Mouse (Mus musculus) embryonic facial prominence, embryonic 10.5 days (tissue): ENCODE data around the gene Sh2d3c. TPM values are rescaled to one million over a fixed set of nuclear protein-coding genes. Genes with fewer than 3 reads are reported as not detected.
A peak's percentile ranks its signal among the peaks of the same experiment; 100 is the strongest.

Experiments used
- DNase-seq: peaks from one replicate; pipeline ENCODE4 v3.0.0-alpha.2; 2017; ENCODE audit warnings: low spot score
- H3K27ac ChIP-seq: fragments of 300-500 bp; sonication (generic); replicated peaks from 2 replicates; pipeline ENCODE4 v1.5.1; 2016; ENCODE audit warnings: mild to moderate bottlenecking
- H3K27me3 ChIP-seq: fragments of 300-500 bp; sonication (generic); replicated peaks from 2 replicates; pipeline ENCODE4 v1.6.1; 2016; ENCODE audit warnings: low read depth, mild to moderate bottlenecking; ENCODE audit not compliant: poor library complexity, severe bottlenecking
- H3K36me3 ChIP-seq: fragments of 300-500 bp; sonication (generic); replicated peaks from 2 replicates; pipeline ENCODE4 v1.6.1; 2016; ENCODE audit warnings: mild to moderate bottlenecking, moderate library complexity
- H3K4me1 ChIP-seq: fragments of 300-500 bp; sonication (generic); 2 replicates; pipeline ENCODE4 v1.6.1; 2016
- H3K4me3 ChIP-seq: fragments of 300-500 bp; sonication (generic); 2 replicates; pipeline ENCODE4 v1.5.1; 2016; ENCODE audit warnings: mild to moderate bottlenecking, moderate library complexity
- H3K9me3 ChIP-seq: fragments of 300-500 bp; sonication (generic); 2 replicates; pipeline ENCODE4 v1.6.1; 2016; ENCODE audit warnings: mild to moderate bottlenecking
- WGBS: fragments of 180-500 bp; shearing (Covaris S2); methylation state at CpG from one replicate; pipeline ENCODE4 v1.1.7; 2016; 5-methylcytosine and 5-hydroxymethylcytosine counted together
- polyA plus RNA-seq: library from polyadenylated mRNA; unstranded; fragments of >200 nt; fragmentation: Nextera tagmentation; extraction: Ambion mirVana; gene quantifications from 2 replicates; pipeline ENCODE4 v1.2.1, GENCODE M21; 2016

Gene Sh2d3c
- polyA plus RNA-seq, 1 experiment from 2014 or later, result 27.1 TPM

DNA sequence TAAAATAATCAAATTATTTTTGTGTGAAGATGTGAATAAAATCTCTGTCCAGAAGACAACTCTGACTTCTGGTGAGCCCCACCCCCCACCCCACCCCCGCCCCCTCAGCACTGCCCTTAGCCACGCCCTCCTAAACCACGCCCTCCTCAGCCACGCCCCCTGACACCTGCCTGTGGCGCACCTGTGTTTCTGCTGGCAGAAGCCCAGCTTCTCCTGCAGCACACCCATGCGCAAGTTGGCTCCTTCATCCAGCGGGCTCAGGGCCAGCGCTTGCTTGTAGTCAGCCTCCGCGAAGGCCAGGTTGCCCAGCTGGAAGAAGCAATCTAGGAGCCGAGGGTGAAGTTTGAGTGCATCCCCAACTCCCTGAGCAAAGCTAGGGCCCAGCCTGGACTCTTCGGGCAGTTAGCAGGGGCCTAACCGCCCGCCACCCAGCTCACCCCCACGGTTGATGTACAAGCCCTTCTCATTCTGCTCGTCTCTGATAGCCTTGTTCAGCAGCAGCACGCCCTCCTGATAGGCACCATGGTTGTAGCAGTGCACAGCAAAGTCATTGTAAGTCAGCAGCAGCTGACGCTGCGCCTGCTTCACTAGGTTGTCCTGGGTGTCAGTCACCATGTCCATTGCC is 47.9 kb downstream of the Sh2d3c start:
- peak; percentile 38 for DNase-seq
- H3K36me3 ChIP-seq, result no peaks in the 10 kb centered on the region
- H3K9me3 ChIP-seq, result no peaks in the 10 kb centered on the region
- WGBS, result 53% methylated on average over 19 of the region's 19 CpGs
- H3K4me1 ChIP-seq, result peaks cover 54% of the 10 kb centered on the region
- H3K27me3 ChIP-seq, result 0 out of 2 replicates have a peak, but pooled peaks cover 10% of the 10 kb centered on the region
- H3K27ac ChIP-seq, result no peak overlapping the region
- H3K4me3 ChIP-seq, result 0 out of 2 replicates have a peak overlapping the region, but pooled peaks have one; percentile 21

DNA sequence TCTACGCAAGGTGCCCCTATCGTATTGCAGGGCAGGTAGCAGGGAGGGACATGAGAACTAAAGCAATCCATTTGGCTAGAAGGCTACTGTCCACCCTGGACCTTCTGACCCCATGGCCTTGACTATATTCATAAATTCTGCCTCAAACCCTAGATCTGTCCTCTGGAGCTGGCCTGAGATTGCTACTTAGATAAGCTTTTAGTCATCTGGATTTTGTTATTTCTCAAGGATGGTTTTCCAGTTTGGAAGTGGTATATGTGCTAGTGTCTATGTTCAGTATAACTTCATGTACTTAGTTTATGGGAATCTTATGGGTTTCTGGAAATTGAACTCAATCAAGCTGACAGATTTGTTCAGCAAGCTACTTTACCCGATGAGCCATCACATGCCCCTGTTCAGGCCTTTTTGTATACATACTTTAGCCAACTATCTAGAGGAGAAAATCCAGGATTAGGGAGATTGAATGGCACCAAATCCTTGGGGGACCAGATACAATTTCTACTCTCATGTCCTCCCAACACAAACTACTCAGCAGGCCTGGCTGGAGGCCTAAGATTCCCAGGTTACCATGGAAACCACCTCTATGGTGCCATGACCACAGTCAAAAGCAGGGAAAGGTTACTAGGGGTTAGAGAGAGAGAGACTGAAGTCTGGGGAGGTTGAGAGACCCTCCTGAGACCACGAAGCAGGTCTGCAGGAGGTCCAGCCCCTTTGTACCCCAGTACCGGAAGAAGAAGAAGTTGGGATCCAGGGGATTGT is 48.7 kb downstream of the Sh2d3c start:
- H3K4me1 ChIP-seq, result peaks cover 55% of the 10 kb centered on the region
- H3K4me3 ChIP-seq, result no peak overlapping the region
- H3K9me3 ChIP-seq, result no peaks in the 10 kb centered on the region
- 0 out of 2 replicates have a peak, but pooled peaks cover 12% of the 10 kb centered on the region for H3K27me3 ChIP-seq
- H3K27ac ChIP-seq, result no peak overlapping the region
- no peaks in the 10 kb centered on the region for H3K36me3 ChIP-seq
- DNase-seq, result no peak
- 74% methylated on average over 5 of the region's 5 CpGs for WGBS

- Histone ChIP-seq H3K9me3 (no peaks in the 10 kb centered on the region), H3K4me3 (no peak overlapping the region; the same call in 1 of the 2 replicates), H3K27ac (no peak overlapping the region), H3K27me3 (peaks cover 21% of the 10 kb centered on the region), H3K4me1 (peaks cover 73% of the 10 kb centered on the region), H3K36me3 (no peaks in the 10 kb centered on the region)
- DNase-seq, result no peak
- 19% methylated on average over 12 of the region's 12 CpGs for WGBS
Measured at GRCm38 (mm10) chr2:32771886-32772285, 51.0 kb downstream of the Sh2d3c start.

DNA sequence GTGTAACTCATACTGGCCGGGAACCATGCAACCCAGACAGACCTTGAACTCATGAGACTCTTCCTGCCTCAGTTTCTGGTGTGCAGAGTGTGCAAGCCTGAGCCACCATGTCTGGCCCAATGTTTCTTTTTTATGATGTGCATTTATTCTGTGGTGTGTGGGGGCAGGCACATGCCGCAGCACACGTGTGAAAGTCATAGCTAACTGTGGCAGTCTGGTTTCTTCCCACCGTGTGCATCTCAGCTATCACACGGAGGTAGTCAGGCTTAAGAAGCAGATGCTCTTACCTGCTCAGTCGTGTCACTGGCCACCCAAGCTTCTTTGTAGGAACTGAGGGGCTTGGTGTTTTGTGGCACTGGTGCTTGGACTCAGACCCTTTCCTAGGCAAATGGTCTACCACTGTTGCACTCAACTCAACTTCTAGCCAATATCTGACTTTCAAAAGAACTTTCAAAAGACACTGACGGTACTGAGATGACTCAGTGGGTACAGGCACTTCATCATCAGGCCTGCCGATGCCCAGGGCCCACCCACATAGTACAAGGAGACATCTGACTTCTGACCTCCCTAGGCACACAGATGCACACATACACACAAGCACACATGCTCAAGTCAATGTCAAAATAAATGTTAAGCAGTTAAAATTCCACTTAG is 51.9 kb downstream of the Sh2d3c start:
- no peaks in the 10 kb centered on the region for H3K9me3 ChIP-seq
- DNase-seq, result no peak
- 84% methylated on average over 8 of the region's 8 CpGs for WGBS
- peaks cover 66% of the 10 kb centered on the region for H3K4me1 ChIP-seq
- no peak overlapping the region for H3K4me3 ChIP-seq
- no peak overlapping the region for H3K27ac ChIP-seq
- H3K36me3 ChIP-seq, result no peaks in the 10 kb centered on the region
- H3K27me3 ChIP-seq, result peaks cover 29% of the 10 kb centered on the region

GRCm38 (mm10) chr2:32775359-32776074 is 54.7 kb downstream of the Sh2d3c start, which contains the start of the genes Ttc16 and Ptrh1:
Ttc16 (minus strand) TSS chr2:32775633.
Ptrh1 (plus strand) TSS chr2:32775786.
- peak; percentile 98 for DNase-seq
- Histone ChIP-seq H3K36me3 (no peaks in the 10 kb centered on the region), H3K27ac (peak within 1 kb of the TSS; percentile 84), H3K9me3 (no peaks in the 10 kb centered on the region), H3K4me1 (peaks cover 51% of the 10 kb centered on the region), H3K27me3 (peaks cover 26% of the 10 kb centered on the region), H3K4me3 (peak within 1 kb of the TSS; percentile 77)
- WGBS, result under 1% methylated on average over 46 of the region's 46 CpGs

DNA sequence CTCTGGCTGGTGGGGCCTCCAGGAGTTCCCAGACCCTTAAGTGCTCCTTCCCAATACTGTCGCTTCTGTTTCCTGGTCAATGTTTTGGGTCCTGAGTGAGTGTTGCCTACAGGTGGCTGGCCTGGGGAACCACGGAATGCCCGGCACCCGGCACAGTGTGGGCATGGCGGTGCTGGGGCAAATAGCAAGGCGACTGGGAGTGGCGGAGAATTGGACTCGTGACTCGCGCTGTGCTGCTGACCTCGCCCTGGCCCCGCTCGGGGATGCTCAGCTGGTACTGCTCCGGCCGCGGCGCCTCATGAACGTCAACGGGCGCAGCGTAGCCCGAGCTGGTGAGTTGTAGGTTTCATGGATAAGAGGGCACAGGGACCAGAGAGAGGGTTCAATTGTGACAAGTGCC is 55.3 kb downstream of the Sh2d3c start:
- H3K4me1 ChIP-seq, result peaks cover 53% of the 10 kb centered on the region
- peaks cover 26% of the 10 kb centered on the region for H3K27me3 ChIP-seq
- no peaks in the 10 kb centered on the region for H3K36me3 ChIP-seq
- no peak overlapping the region for H3K27ac ChIP-seq
- peak overlapping the region; percentile 77 for H3K4me3 ChIP-seq
- no peak for DNase-seq
- 19% methylated on average over 22 of the region's 22 CpGs for WGBS
- H3K9me3 ChIP-seq, result no peaks in the 10 kb centered on the region

DNA sequence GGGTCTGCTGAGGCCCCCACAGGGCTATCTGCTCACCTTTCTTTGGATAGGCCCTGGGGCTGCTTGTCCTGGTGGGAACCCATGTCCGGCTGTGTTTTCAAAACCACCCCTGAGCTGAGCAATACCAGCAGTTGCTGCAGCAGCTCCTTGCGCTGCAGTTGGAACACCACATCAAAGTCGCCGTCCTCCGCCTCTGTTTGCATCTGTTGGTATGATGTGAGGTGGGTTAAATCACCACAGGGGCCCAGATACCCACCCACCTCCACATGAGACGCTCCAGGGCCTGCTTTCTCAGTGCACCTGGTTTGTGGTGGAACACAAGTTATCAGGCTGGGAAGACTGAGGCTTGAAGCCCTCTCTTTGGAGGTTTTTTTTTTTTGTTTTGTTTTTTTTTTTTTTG is 57.2 kb downstream of the Sh2d3c start:
- no peak overlapping the region for H3K27ac ChIP-seq
- no peaks in the 10 kb centered on the region for H3K9me3 ChIP-seq
- no peaks in the 10 kb centered on the region for H3K36me3 ChIP-seq
- H3K4me3 ChIP-seq, result no peak overlapping the region
- DNase-seq, result no peak
- WGBS, result 95% methylated on average over 6 of the region's 6 CpGs
- H3K4me1 ChIP-seq, result peaks cover 39% of the 10 kb centered on the region
- peaks cover 26% of the 10 kb centered on the region for H3K27me3 ChIP-seq

GRCm38 (mm10) chr2:32779131-32779530 is 58.3 kb downstream of the Sh2d3c start:
- peaks cover 21% of the 10 kb centered on the region for H3K27me3 ChIP-seq
- no peak overlapping the region for H3K4me3 ChIP-seq
- DNase-seq, result peak; percentile 72
- H3K27ac ChIP-seq, result no peak overlapping the region
- H3K36me3 ChIP-seq, result no peaks in the 10 kb centered on the region
- WGBS, result 18% methylated on average over 8 of the region's 8 CpGs
- no peaks in the 10 kb centered on the region for H3K9me3 ChIP-seq
- H3K4me1 ChIP-seq, result peaks cover 42% of the 10 kb centered on the region

DNA sequence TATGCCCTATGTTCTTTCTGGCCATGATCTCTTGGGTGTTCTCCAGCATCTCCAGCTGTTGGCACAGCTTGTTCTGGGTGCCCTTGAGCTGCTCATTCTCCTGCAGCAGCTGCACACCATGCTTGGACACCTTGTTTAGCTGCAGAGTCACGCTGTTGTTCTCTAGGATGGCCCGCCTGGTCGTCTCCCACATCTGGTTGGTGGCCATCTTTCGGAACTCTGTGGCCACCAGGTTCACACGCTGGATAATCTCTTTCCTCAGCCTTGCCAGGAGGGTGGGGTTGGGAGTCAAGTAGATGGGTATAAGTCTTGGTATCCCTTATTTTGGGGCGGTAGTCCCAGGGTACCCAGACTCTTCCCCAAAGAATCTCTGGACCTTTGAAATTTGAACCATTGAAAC is 58.9 kb downstream of the Sh2d3c start:
- Histone ChIP-seq H3K27me3 (peaks cover 21% of the 10 kb centered on the region), H3K27ac (no peak overlapping the region), H3K4me1 (peaks cover 42% of the 10 kb centered on the region), H3K9me3 (no peaks in the 10 kb centered on the region), H3K36me3 (no peaks in the 10 kb centered on the region), H3K4me3 (no peak overlapping the region)
- no peak for DNase-seq
- 92% methylated on average over 6 of the region's 6 CpGs for WGBS

- H3K4me3 ChIP-seq, result no peak overlapping the region
- H3K9me3 ChIP-seq, result no peaks in the 10 kb centered on the region
- H3K36me3 ChIP-seq, result no peaks in the 10 kb centered on the region
- 79% methylated on average over 6 of the region's 6 CpGs for WGBS
- peaks cover 23% of the 10 kb centered on the region for H3K4me1 ChIP-seq
- no peak overlapping the region for H3K27ac ChIP-seq
- peaks cover 14% of the 10 kb centered on the region for H3K27me3 ChIP-seq
- no peak for DNase-seq
Measured at GRCm38 (mm10) chr2:32781710-32782109, 60.9 kb downstream of the Sh2d3c start.

GRCm38 (mm10) chr2:32784048-32784681 is 63.3 kb downstream of the Sh2d3c start, which contains the start of gene Cfap157:
Cfap157 (minus strand) TSS chr2:32784428.
- Histone ChIP-seq H3K27me3 (no peaks in the 10 kb centered on the region), H3K36me3 (peaks cover 4% of the 10 kb centered on the region; the same call in 1 of the 2 replicates), H3K4me3 (no peak within 1 kb of the TSS), H3K4me1 (peaks cover 18% of the 10 kb centered on the region; the same call in 1 of the 2 replicates), H3K27ac (no peak within 1 kb of the TSS; the same call in 1 of the 2 replicates), H3K9me3 (no peaks in the 10 kb centered on the region)
- no peak for DNase-seq
- 65% methylated on average over 4 of the region's 4 CpGs for WGBS
